Mouse (Mus musculus): ENCODE measurements at regions not wholly inside any gene's neighbourhood (a gene's known extent, or its start where the extent isn't known, plus 50 kb on each side); places are given as distances from the start of the nearest gene placed in this dataset.

GRCm38 (mm10) chr4:46286955-46287354 is 56.5 kb upstream of the Foxe1 start:
- Histone ChIP-seq H3K9me3 (ENCODE audit: control insufficient read depth) (no peaks in the 10 kb centered on the region), H3K4me2 (replicated peaks; ENCODE audit: low read depth) (no peak overlapping the region), H3K36me3 (ENCODE audit: control insufficient read depth, insufficient read depth) (no peaks in the 10 kb centered on the region), H3K4me3 (ENCODE audit: low read depth, low read length) (no peak overlapping the region), H3K27me3 (replicated peaks; ENCODE audit: control insufficient read depth, insufficient read depth, low read length) (no peaks in the 10 kb centered on the region; the same call in 1 of the 2 replicates), H3K4me1 (replicated peaks; ENCODE audit: control insufficient read depth, insufficient read depth, low read length) (no peaks in the 10 kb centered on the region), H3K27ac (ENCODE audit: low read depth, low read length) (no peak overlapping the region), H3K9ac (ENCODE audit: low read depth, low read length) (no peak overlapping the region)
- no peak for ATAC-seq
- no peak for TF ChIP-seq CTCF (IDR thresholded peaks at IDR 0.05; ENCODE audit: low read depth)
- 88% methylated on average over 9 of the region's 9 CpGs for WGBS

DNA sequence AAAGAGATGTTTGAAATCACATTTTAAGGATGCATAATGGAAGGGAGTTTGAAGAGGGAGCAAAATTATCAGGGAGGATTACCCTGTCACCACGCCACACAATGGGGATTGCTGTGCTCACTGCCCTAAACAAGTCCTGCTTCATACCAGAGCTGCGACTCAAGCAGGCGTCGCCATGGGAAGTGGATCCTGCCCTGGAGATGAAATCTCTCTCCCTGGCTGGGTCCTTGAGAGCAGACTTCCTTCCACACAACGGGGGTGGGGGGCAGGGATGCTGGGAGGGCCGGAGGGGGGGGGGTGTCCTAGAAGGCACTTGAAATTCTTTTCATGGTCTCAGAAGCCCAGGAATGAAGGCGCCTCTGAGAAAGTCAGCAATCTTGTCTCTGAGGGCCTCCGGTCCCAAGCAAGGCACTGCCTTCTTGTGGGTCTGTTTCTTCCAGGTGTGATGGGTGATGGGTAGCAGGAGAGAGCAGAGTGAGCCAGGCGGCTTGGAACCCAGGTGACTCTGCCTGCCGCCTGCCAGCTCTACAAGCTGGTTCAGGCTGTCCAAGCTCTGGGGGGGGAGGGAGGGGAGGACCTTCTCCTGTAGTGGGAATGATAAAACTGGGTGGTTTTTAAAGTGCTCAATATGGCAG is 51.7 kb upstream of the Foxe1 start:
- TF ChIP-seq CTCF (IDR thresholded peaks at IDR 0.05; ENCODE audit: low read depth): no peak
- Histone ChIP-seq H3K9ac (ENCODE audit: low read depth, low read length) (no peak overlapping the region), H3K9me3 (ENCODE audit: control insufficient read depth) (no peaks in the 10 kb centered on the region), H3K27me3 (replicated peaks; ENCODE audit: control insufficient read depth, insufficient read depth, low read length) (no peaks in the 10 kb centered on the region; the same call in 1 of the 2 replicates), H3K4me1 (replicated peaks; ENCODE audit: control insufficient read depth, insufficient read depth, low read length) (no peaks in the 10 kb centered on the region), H3K27ac (ENCODE audit: low read depth, low read length) (no peak overlapping the region), H3K4me2 (replicated peaks; ENCODE audit: low read depth) (no peak overlapping the region), H3K4me3 (ENCODE audit: low read depth, low read length) (no peak overlapping the region), H3K36me3 (ENCODE audit: control insufficient read depth, insufficient read depth) (no peaks in the 10 kb centered on the region)
- ATAC-seq: no peak
- WGBS: 24% methylated on average over 10 of the region's 10 CpGs
